Mouse (Mus musculus) CD8-positive naive resting alpha-beta T cell, adult 57 days (primary cell): ENCODE results near the gene Rhoq. TPM values are rescaled to one million over a fixed set of nuclear protein-coding genes. Genes with fewer than 3 reads are reported as not detected.

Source experiments
- total RNA-seq: library from RNA; stranded (reverse); gene quantifications from one replicate; pipeline ENCODE4 v1.2.4, GENCODE M21; 2023

Gene Rhoq
- total RNA-seq, result 4.9 TPM

GRCm38 (mm10) chr17:86962894-86963585 is at the start of gene Rhoq:
Gene Rhoq (plus strand): TSS chr17:86963082.

GRCm38 (mm10) chr17:86917048-86917447 is 45.8 kb upstream of the Rhoq start, which contains the start of gene Tmem247:
Gene Tmem247 (plus strand): TSS chr17:86917348.

GRCm38 (mm10) chr17:86947840-86948796 is 14.8 kb upstream of the Rhoq start, which contains the start of gene Atp6v1e2:
Gene Atp6v1e2 (minus strand): TSS chr17:86947897.

GRCm38 (mm10) chr17:87025269-87025949 is 62.5 kb downstream of the Rhoq start, which contains the start of the genes Pigf and Cript:
Gene Pigf (minus strand): TSS chr17:87025406.
Gene Cript (plus strand): TSS chr17:87025550.

Other genes starting within 250 kb of the Rhoq start
- 2.9 TPM for gene Epas1, start 209.4 kb upstream of the Rhoq start, total RNA-seq
- gene Tmem247, start 45.7 kb upstream of the Rhoq start, total RNA-seq, result not detected
- not detected for gene Atp6v1e2, start 15.2 kb upstream of the Rhoq start, total RNA-seq
- gene Pigf, start 62.3 kb downstream of the Rhoq start, total RNA-seq, result 11.3 TPM
- 73.3 TPM for gene Cript, start 62.5 kb downstream of the Rhoq start, total RNA-seq
- gene Socs5, start 144.6 kb downstream of the Rhoq start, total RNA-seq, result 18.2 TPM